Mouse (Mus musculus) MEL (cell line): ENCODE measurements around the gene Cdyl. TPM values are rescaled to one million over a fixed set of nuclear protein-coding genes. Genes with fewer than 3 reads are reported as not detected.

Experiments used
- DNase-seq: peaks from one replicate; pipeline ENCODE4 v3.0.0; 2011; ENCODE audit warnings: low read depth, low spot score
- H3K27ac ChIP-seq: 2 replicates; pipeline ENCODE4 v1.5.1; 2012; ENCODE audit warnings: low read depth, mild to moderate bottlenecking, control low read depth, low read length, moderate library complexity; ENCODE audit not compliant: control insufficient read depth
- H3K27me3 ChIP-seq, 2 experiments: fragments of 150-350 bp in 1 of 2; sonication (generic) in 1 of 2; 2 replicates each; pipeline ENCODE4 v1.6.1; 2012; ENCODE audit warnings: low read length in 2 of 2, mild to moderate bottlenecking in 2 of 2, improper control_type of control experiment in 1 of 2, moderate library complexity in 1 of 2; ENCODE audit not compliant: insufficient read depth in 2 of 2, control insufficient read depth in 1 of 2
- H3K36me3 ChIP-seq, 2 experiments: 2 replicates each; pipeline ENCODE4 v1.6.1; 2012 to 2014; ENCODE audit warnings: low read length in 2 of 2, improper control_type of control experiment in 1 of 2, inconsistent platforms in 1 of 2, mild to moderate bottlenecking in 1 of 2; ENCODE audit not compliant: insufficient read depth in 2 of 2, control insufficient read depth in 1 of 2
- H3K4me1 ChIP-seq, 2 experiments: fragments of 150-350 bp in 1 of 2; sonication (generic) in 1 of 2; 2 replicates each; pipeline ENCODE4 v1.6.1; 2012; ENCODE audit warnings: low read length in 2 of 2, improper control_type of control experiment in 1 of 2, mild to moderate bottlenecking in 1 of 2; ENCODE audit not compliant: insufficient read depth in 2 of 2, control insufficient read depth in 1 of 2
- H3K4me3 ChIP-seq, 2 experiments: fragments of 150-350 bp in 1 of 2; sonication (generic) in 1 of 2; 2 replicates each; pipeline ENCODE4 v1.5.1; 2012; ENCODE audit warnings: low read depth in 2 of 2, low read length in 2 of 2, mild to moderate bottlenecking in 2 of 2, moderate library complexity in 2 of 2, control low read depth in 1 of 2, improper control_type of control experiment in 1 of 2; ENCODE audit not compliant: control insufficient read depth in 1 of 2, insufficient read depth in 1 of 2
- H3K79me2 ChIP-seq: 2 replicates; pipeline ENCODE4 v1.6.1; 2012; ENCODE audit warnings: mild to moderate bottlenecking, low read length, moderate library complexity; ENCODE audit not compliant: control insufficient read depth, poor library complexity, insufficient read depth
- H3K9ac ChIP-seq: 2 replicates; pipeline ENCODE4 v1.6.1; 2012; ENCODE audit warnings: low read depth, mild to moderate bottlenecking, control low read depth, low read length, moderate library complexity; ENCODE audit not compliant: control insufficient read depth, poor library complexity, severe bottlenecking
- H3K9me3 ChIP-seq: fragments of 150-350 bp; sonication (generic); replicated peaks from 2 replicates; pipeline ENCODE4 v1.6.1; 2012; ENCODE audit warnings: mild to moderate bottlenecking, low read length, improper control_type of control experiment, moderate library complexity; ENCODE audit not compliant: insufficient read depth
- BHLHE40 ChIP-seq: IDR thresholded peaks from 2 replicates; pipeline ENCODE4 v1.6.1; 2012; ENCODE audit warnings: low read depth, mild to moderate bottlenecking, inconsistent platforms, low read length, improper control_type of control experiment, borderline replicate concordance
- CTCF ChIP-seq, 3 experiments: IDR thresholded peaks in 2 of 3; conservative IDR thresholded peaks in 1 of 3; 2 replicates each; pipeline ENCODE4 v1.5.1; 2011 to 2012; ENCODE audit warnings: low read length in 3 of 3, low read depth in 2 of 3, mild to moderate bottlenecking in 2 of 3, improper control_type of control experiment in 1 of 3, inconsistent platforms in 1 of 3, mixed read lengths in 1 of 3, moderate library complexity in 1 of 3; ENCODE audit not compliant: control insufficient read depth in 1 of 3, insufficient read depth in 1 of 3, poor library complexity in 1 of 3, severe bottlenecking in 1 of 3
- ELF1 ChIP-seq: IDR thresholded peaks from 2 replicates; pipeline ENCODE4 v1.6.1; 2014; ENCODE audit warnings: low read depth, mild to moderate bottlenecking, inconsistent platforms, low read length, improper control_type of control experiment, moderate library complexity
- EP300 ChIP-seq, 2 experiments: IDR thresholded peaks; 2 replicates each; pipeline ENCODE4 v1.6.1; 2011; ENCODE audit warnings: improper control_type of control experiment in 2 of 2, low read length in 2 of 2, low read depth in 1 of 2, mild to moderate bottlenecking in 1 of 2
- ETS1 ChIP-seq: IDR thresholded peaks from 2 replicates; pipeline ENCODE4 v1.6.1; 2012; ENCODE audit warnings: low read depth, mild to moderate bottlenecking, inconsistent platforms, low read length, improper control_type of control experiment, moderate library complexity
- GATA1 ChIP-seq: IDR thresholded peaks from 2 replicates; pipeline ENCODE4 v1.6.1; 2011; ENCODE audit warnings: low read depth, low read length, improper control_type of control experiment
- HCFC1 ChIP-seq: IDR thresholded peaks from 2 replicates; pipeline ENCODE4 v1.6.1; 2012; ENCODE audit warnings: low read depth, mild to moderate bottlenecking, inconsistent platforms, low read length, improper control_type of control experiment, moderate library complexity
- KAT2A ChIP-seq: conservative IDR thresholded peaks from 2 replicates; pipeline ENCODE4 v1.6.1; 2012; ENCODE audit warnings: low read depth, low read length, improper control_type of control experiment, inconsistent platforms
- MXI1 ChIP-seq: IDR thresholded peaks from 2 replicates; pipeline ENCODE4 v1.6.1; 2011; ENCODE audit warnings: mild to moderate bottlenecking, low read depth, low read length, improper control_type of control experiment
- MYB ChIP-seq: IDR thresholded peaks from 2 replicates; pipeline ENCODE4 v1.6.1; 2011; ENCODE audit warnings: mild to moderate bottlenecking, low read depth, low read length, improper control_type of control experiment
- NRF1 ChIP-seq: IDR thresholded peaks from 2 replicates; pipeline ENCODE4 v1.6.1; 2014; ENCODE audit warnings: low read depth, mild to moderate bottlenecking, inconsistent platforms, low read length, improper control_type of control experiment, moderate library complexity; ENCODE audit not compliant: poor library complexity, insufficient read depth, severe bottlenecking
- POLR2AphosphoS2 ChIP-seq: IDR thresholded peaks from 2 replicates; pipeline ENCODE4 v1.6.1; 2011; ENCODE audit warnings: low read length, improper control_type of control experiment
- RCOR1 ChIP-seq: IDR thresholded peaks from 2 replicates; pipeline ENCODE4 v1.6.1; 2012; ENCODE audit warnings: low read depth, mild to moderate bottlenecking, inconsistent platforms, low read length, improper control_type of control experiment
- SIN3A ChIP-seq: IDR thresholded peaks from 2 replicates; pipeline ENCODE4 v1.6.1; 2012; ENCODE audit warnings: low read length, improper control_type of control experiment, inconsistent platforms
- TAL1 ChIP-seq: IDR thresholded peaks from 2 replicates; pipeline ENCODE4 v1.6.1; 2012; ENCODE audit warnings: mild to moderate bottlenecking, inconsistent platforms, low read length, moderate library complexity, mixed read lengths
- TBP ChIP-seq: IDR thresholded peaks from 2 replicates; pipeline ENCODE4 v1.8.0; 2011; ENCODE audit warnings: low read depth, low read length, improper control_type of control experiment
- TCF12 ChIP-seq: IDR thresholded peaks from 2 replicates; pipeline ENCODE4 v1.6.1; 2014; ENCODE audit warnings: low read depth, mild to moderate bottlenecking, inconsistent platforms, low read length, improper control_type of control experiment, moderate library complexity
- UBTF ChIP-seq: IDR thresholded peaks from 2 replicates; pipeline ENCODE4 v1.6.1; 2012; ENCODE audit warnings: low read depth, mild to moderate bottlenecking, inconsistent platforms, low read length, improper control_type of control experiment, moderate library complexity, borderline replicate concordance; ENCODE audit not compliant: insufficient read depth
- polyA plus RNA-seq, 2 experiments: library from polyadenylated mRNA; stranded (reverse) in 1 of 2; unstranded in 1 of 2; fragments of >175 nt in 1 of 2; fragments of >200 nt in 1 of 2; gene quantifications; 2 replicates each; pipeline versions ENCODE4 v1.2.1 to v1.2.4; 2012; ENCODE audit warnings: low replicate concordance in 2 of 2, low read depth in 1 of 2; ENCODE audit not compliant: insufficient read length in 2 of 2, insufficient read depth in 1 of 2, missing spikeins in 1 of 2
- total RNA-seq: library from RNA; depleted of rRNA; stranded (reverse); fragments of 300-350 nt; gene quantifications from 2 replicates; pipeline ENCODE4 v1.2.3, GENCODE M21; 2012

Gene Cdyl
- total and polyA plus RNA-seq, 3 experiments = 8.9 to 32.2 TPM; not detected in 1

DNA sequence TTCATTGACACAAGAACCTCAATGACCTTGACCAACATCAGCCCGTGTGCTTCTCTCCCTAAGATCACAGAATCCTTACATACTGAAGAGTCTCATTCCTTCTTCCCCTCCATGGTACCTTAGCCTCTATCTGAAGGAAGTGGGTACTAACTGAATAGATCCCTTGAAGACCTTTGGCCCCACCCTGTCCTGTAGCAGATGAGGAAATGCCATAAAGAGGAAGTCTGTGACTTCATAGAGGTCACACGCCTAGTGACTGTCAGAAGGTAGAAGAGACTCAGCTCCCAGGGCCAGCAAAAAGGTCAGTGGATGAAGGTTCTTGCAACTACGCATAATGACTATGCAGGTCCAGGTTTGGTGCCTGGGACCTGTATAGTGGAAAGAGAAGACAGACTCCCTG, 5.8 kb downstream of the Cdyl start:
- Histone ChIP-seq H3K4me1 (peaks cover 9 to 29% of the 10 kb centered on the region in 2 experiments), H3K27ac (no peak overlapping the region), H3K79me2 (no peaks in the 10 kb centered on the region), H3K27me3 (no peaks in the 10 kb centered on the region), H3K9me3 (no peaks in the 10 kb centered on the region), H3K36me3 (peaks cover 0 to 23% of the 10 kb centered on the region in 2 experiments; a peak in 2 of 4 replicates), H3K9ac (no peak overlapping the region), H3K4me3 (no peak overlapping the region)
- DNase-seq = peak; percentile 69
- TF ChIP-seq ETS1 = peak; percentile 50; the same call in 1 of the 2 replicates
- TF ChIP-seq ELF1 = peak; percentile 52; the same call in 1 of the 2 replicates
- TF ChIP-seq EP300 (IDR thresholded peaks at IDR 0.05; ENCODE audit: low read depth in 1 of 2, low read length in 2 of 2) = peak; percentile 74 to 76
- TF ChIP-seq HCFC1 = no peak
- peak; percentile 39; the same call in 1 of the 2 replicates for TF ChIP-seq TCF12
- TF ChIP-seq RCOR1 = peak; percentile 51; the same call in 1 of the 2 replicates
- TF ChIP-seq MYB = 0 out of 2 replicates have a peak, but pooled peaks have one; percentile 54
- TF ChIP-seq CTCF (IDR thresholded peaks at IDR 0.05 in 2 of 3, conservative IDR thresholded peaks at IDR 0.05 in 1 of 3; ENCODE audit: control insufficient read depth in 1 of 3, insufficient read depth in 1 of 3, low read depth in 2 of 3, low read length in 3 of 3, poor library complexity in 1 of 3, severe bottlenecking in 1 of 3) = no peak
- TF ChIP-seq SIN3A = peak; percentile 40; the same call in 1 of the 2 replicates
- TF ChIP-seq GATA1 = no peak
- no peak for TF ChIP-seq TAL1

DNA sequence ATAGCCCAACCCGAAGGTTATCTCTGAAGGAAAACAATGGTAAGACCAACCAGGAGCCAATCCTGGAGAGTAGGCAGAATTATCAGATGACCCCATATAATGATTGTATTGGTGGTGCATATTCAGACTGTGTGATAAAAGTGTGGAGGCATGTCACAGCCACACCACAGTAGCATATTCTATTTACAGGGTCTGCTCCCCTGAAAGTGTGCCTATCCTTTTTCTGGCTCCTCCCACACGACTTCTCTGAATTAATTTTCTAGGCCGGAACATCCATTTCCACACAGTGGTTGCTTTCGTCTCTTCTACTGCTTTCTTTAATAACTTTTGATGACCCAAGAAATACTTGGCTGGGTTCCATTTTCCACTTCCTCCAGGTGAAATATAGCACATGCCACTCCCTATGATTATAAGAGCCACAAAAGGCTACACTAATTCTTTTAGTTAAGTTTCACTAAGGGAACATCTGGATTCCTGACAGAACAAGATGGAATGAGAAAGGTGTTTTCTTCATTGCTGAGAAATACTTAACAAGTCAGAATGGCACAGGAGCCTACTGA, 10.4 kb downstream of the Cdyl start:
- no peak overlapping the region for H3K9ac ChIP-seq
- no peak; a peak in 1 of 4 replicates for TF ChIP-seq EP300 (IDR thresholded peaks at IDR 0.05; ENCODE audit: low read depth in 1 of 2, low read length in 2 of 2)
- TF ChIP-seq POLR2AphosphoS2 = no peak
- no peak for TF ChIP-seq KAT2A
- TF ChIP-seq RCOR1 = peak; percentile 46; the same call in 1 of the 2 replicates
- no peak for TF ChIP-seq TBP
- no peak for TF ChIP-seq MYB
- TF ChIP-seq UBTF = no peak
- no peak for TF ChIP-seq MXI1
- no peak for TF ChIP-seq NRF1
- no peak for TF ChIP-seq GATA1
- TF ChIP-seq BHLHE40 = 0 out of 2 replicates have a peak, but pooled peaks have one; percentile 34
- TF ChIP-seq ETS1 = peak; percentile 19; the same call in 1 of the 2 replicates
- H3K27me3 ChIP-seq = no peaks in the 10 kb centered on the region
- H3K9me3 ChIP-seq = no peaks in the 10 kb centered on the region
- peaks cover 0 to 16% of the 10 kb centered on the region in 2 experiments; a peak in 2 of 4 replicates for H3K36me3 ChIP-seq
- no peaks in the 10 kb centered on the region for H3K79me2 ChIP-seq
- no peak overlapping the region for H3K4me3 ChIP-seq
- DNase-seq = peak; percentile 69
- peaks cover 10 to 18% of the 10 kb centered on the region in 2 experiments for H3K4me1 ChIP-seq
- H3K27ac ChIP-seq = no peak overlapping the region
